Mouse (Mus musculus) forebrain, embryonic 14.5 days (tissue): ENCODE measurements around the gene Herpud1. TPM values are rescaled to one million over a fixed set of nuclear protein-coding genes. Genes with fewer than 3 reads are reported as not detected.

Experiments
- ATAC-seq: fragments of 200-750 bp; cut with Nextera tagmentation; 2 replicates; pipeline ENCODE4 v1.8.0; 2017; ENCODE audit warnings: mild to moderate bottlenecking, moderate library complexity
- DNase-seq: peaks from one replicate; pipeline ENCODE4 v3.0.0-alpha.2; 2015; ENCODE audit warnings: low spot score
- H3K27ac ChIP-seq: fragments of 300-500 bp; sonication (generic); 2 replicates; pipeline ENCODE4 v1.5.1; 2014; ENCODE audit warnings: low read depth, mild to moderate bottlenecking, control low read depth, low read length, moderate library complexity
- H3K27me3 ChIP-seq: fragments of 300-500 bp; sonication (generic); replicated peaks from 2 replicates; pipeline ENCODE4 v1.6.1; 2014; ENCODE audit warnings: low read length, control low read depth, mixed read lengths; ENCODE audit not compliant: control insufficient read depth, insufficient read depth
- H3K36me3 ChIP-seq: fragments of 300-500 bp; sonication (generic); 2 replicates; pipeline ENCODE4 v1.6.1; 2014; ENCODE audit warnings: low read length, control low read depth; ENCODE audit not compliant: control insufficient read depth, insufficient read depth
- H3K4me1 ChIP-seq: fragments of 300-500 bp; sonication (generic); 2 replicates; pipeline ENCODE4 v1.6.1; 2014; ENCODE audit warnings: antibody characterized with exemption, low read length, control low read depth; ENCODE audit not compliant: control insufficient read depth, insufficient read depth
- H3K4me2 ChIP-seq: fragments of 300-500 bp; sonication (generic); 2 replicates; pipeline ENCODE4 v1.6.1; 2014; ENCODE audit warnings: mild to moderate bottlenecking, control low read depth, low read length
- H3K4me3 ChIP-seq: fragments of 300-500 bp; sonication (generic); 2 replicates; pipeline ENCODE4 v1.5.1; 2014; ENCODE audit warnings: low read depth, low read length, control low read depth
- H3K9ac ChIP-seq: fragments of 300-500 bp; sonication (generic); 2 replicates; pipeline ENCODE4 v1.6.1; 2014; ENCODE audit warnings: mild to moderate bottlenecking, low read length, control low read depth, moderate library complexity
- H3K9me3 ChIP-seq: fragments of 300-500 bp; sonication (generic); replicated peaks from 2 replicates; pipeline ENCODE4 v1.6.1; 2016; ENCODE audit warnings: low read length, control low read depth, mixed read lengths; ENCODE audit not compliant: control insufficient read depth
- WGBS: fragments of 180-500 bp; shearing (Covaris S2); extraction: QIAGEN DNeasy Blood & Tissue Kit; methylation state at CpG from one replicate; pipeline ENCODE4 v1.1.7; 2014; 5-methylcytosine and 5-hydroxymethylcytosine counted together
- polyA plus RNA-seq: library from polyadenylated mRNA; unstranded; fragments of >200 nt; fragmentation: Nextera tagmentation; extraction: Ambion mirVana; gene quantifications from 2 replicates; pipeline ENCODE4 v1.2.1, GENCODE M21; 2014

Gene Herpud1
- polyA plus RNA-seq, 1 experiment from 2014 or later: 62.6 TPM

DNA sequence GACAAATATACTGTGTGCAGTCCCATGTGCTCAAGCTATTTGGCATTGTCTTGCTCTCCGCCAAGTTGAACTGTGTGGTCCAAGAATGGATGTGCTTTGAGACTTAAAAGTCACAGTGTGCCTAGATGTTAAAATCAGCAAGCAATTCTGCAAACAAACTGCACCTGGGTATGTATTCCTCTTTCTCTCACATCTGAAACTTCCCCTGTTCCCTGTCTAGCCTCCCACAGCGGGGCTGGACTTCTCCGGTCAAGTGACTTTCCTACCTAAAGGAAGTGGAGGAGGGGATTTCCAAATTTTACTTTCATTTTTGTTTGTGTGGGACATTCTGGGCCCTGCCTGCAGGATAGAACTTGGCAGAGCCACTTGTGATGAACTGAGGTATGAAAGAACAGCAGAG lies 56.9 kb downstream of the Herpud1 start:
- WGBS: 91% methylated on average over 3 of the region's 3 CpGs
- H3K4me1 ChIP-seq: no peaks in the 10 kb centered on the region
- H3K9me3 ChIP-seq: no peaks in the 10 kb centered on the region
- ATAC-seq (no peak), DNase-seq (no peak)
- H3K36me3 ChIP-seq: no peaks in the 10 kb centered on the region
- no peak overlapping the region for H3K4me3 ChIP-seq
- no peak overlapping the region for H3K4me2 ChIP-seq
- H3K9ac ChIP-seq: no peak overlapping the region
- H3K27ac ChIP-seq: no peak overlapping the region
- H3K27me3 ChIP-seq: no peaks in the 10 kb centered on the region

DNA sequence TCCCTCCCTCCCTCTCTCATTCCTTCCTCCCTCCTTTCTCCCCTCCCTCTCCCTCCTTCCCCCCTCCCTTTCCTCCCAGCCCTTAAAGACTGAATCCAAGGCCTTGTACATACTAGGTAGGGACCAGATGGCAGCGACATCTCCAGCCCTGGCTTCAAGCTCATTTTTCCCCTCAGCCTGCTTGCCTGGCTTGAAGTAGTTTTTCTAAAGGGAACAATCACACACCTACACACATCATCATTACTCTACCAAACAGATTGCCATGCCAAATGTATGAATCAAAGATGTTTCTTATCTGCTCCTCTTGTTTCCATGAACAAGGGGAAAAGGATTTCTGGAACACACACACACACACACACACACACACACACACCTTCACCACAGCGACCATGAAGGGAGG lies 58.2 kb downstream of the Herpud1 start:
- 76% methylated on average over 2 of the region's 2 CpGs for WGBS
- no peaks in the 10 kb centered on the region for H3K9me3 ChIP-seq
- no peak overlapping the region for H3K27ac ChIP-seq
- no peak overlapping the region for H3K9ac ChIP-seq
- ATAC-seq (no peak), DNase-seq (no peak)
- no peaks in the 10 kb centered on the region for H3K27me3 ChIP-seq
- H3K4me2 ChIP-seq: no peak overlapping the region
- no peaks in the 10 kb centered on the region for H3K4me1 ChIP-seq
- H3K36me3 ChIP-seq: no peaks in the 10 kb centered on the region
- no peak overlapping the region for H3K4me3 ChIP-seq

Other genes with a start within 250 kb of the Herpud1 start
- gene Mt4, start 249.2 kb upstream of the Herpud1 start, polyA plus RNA-seq: not detected in 2 replicates
- gene Mt3, start 233.8 kb upstream of the Herpud1 start, polyA plus RNA-seq: 237 and 306 TPM in 2 replicates
- gene Mt2, start 213.8 kb upstream of the Herpud1 start, polyA plus RNA-seq: 29.4 and 47.5 TPM in 2 replicates
- gene Mt1, start 207.4 kb upstream of the Herpud1 start, polyA plus RNA-seq: 77.2 and 110 TPM in 2 replicates
- gene Nup93, start 171.9 kb upstream of the Herpud1 start, polyA plus RNA-seq: 65.2 and 72.6 TPM in 2 replicates
- gene Slc12a3, start 57.2 kb upstream of the Herpud1 start, polyA plus RNA-seq: not detected in 2 replicates
- gene Nlrc5, start 47.9 kb downstream of the Herpud1 start, polyA plus RNA-seq: 0.17 and 0.36 TPM in 2 replicates
- 18.0 and 26.0 TPM in 2 replicates for gene Cpne2, start 146.6 kb downstream of the Herpud1 start, polyA plus RNA-seq
- 46.4 and 47.6 TPM in 2 replicates for gene Rspry1, start 215.5 kb downstream of the Herpud1 start, polyA plus RNA-seq
- gene Fam192a, start 215.6 kb downstream of the Herpud1 start, polyA plus RNA-seq: 96.2 and 108 TPM in 2 replicates